Mouse (Mus musculus) liver, embryonic 12.5 days (tissue): ENCODE measurements around the gene Tjap1. TPM values are rescaled to one million over a fixed set of nuclear protein-coding genes. Genes with fewer than 3 reads are reported as not detected.

ENCODE experiments used
- ATAC-seq: fragments of 200-750 bp; cut with Nextera tagmentation; 2 replicates; pipeline ENCODE4 v1.8.0; 2017; ENCODE audit warnings: moderate number of reproducible peaks, mild to moderate bottlenecking, moderate library complexity
- H3K27ac ChIP-seq: fragments of 300-500 bp; sonication (generic); 2 replicates; pipeline ENCODE4 v1.5.1; 2016; ENCODE audit warnings: mild to moderate bottlenecking
- H3K27me3 ChIP-seq: fragments of 300-500 bp; sonication (generic); replicated peaks from 2 replicates; pipeline ENCODE4 v1.6.1; 2016; ENCODE audit warnings: mild to moderate bottlenecking, moderate library complexity
- H3K36me3 ChIP-seq: fragments of 300-500 bp; sonication (generic); 2 replicates; pipeline ENCODE4 v1.6.1; 2016; ENCODE audit warnings: mild to moderate bottlenecking, moderate library complexity
- H3K4me1 ChIP-seq: fragments of 300-500 bp; sonication (generic); 2 replicates; pipeline ENCODE4 v1.6.1; 2016
- H3K4me2 ChIP-seq: fragments of 300-500 bp; sonication (generic); 2 replicates; pipeline ENCODE4 v1.6.1; 2016; ENCODE audit warnings: mild to moderate bottlenecking, moderate library complexity
- H3K4me3 ChIP-seq: fragments of 300-500 bp; sonication (generic); 2 replicates; pipeline ENCODE4 v1.5.1; 2016; ENCODE audit warnings: mild to moderate bottlenecking, moderate library complexity
- H3K9ac ChIP-seq: fragments of 300-500 bp; sonication (generic); 2 replicates; pipeline ENCODE4 v1.6.1; 2016; ENCODE audit warnings: mild to moderate bottlenecking, moderate library complexity
- H3K9me3 ChIP-seq: fragments of 300-500 bp; sonication (generic); replicated peaks from 2 replicates; pipeline ENCODE4 v1.6.1; 2016; ENCODE audit warnings: mild to moderate bottlenecking, moderate library complexity
- WGBS: fragments of 180-500 bp; shearing (Covaris S2); methylation state at CpG from one replicate; pipeline ENCODE4 v1.1.7; 2016; ENCODE audit not compliant: insufficient replicate concordance; 5-methylcytosine and 5-hydroxymethylcytosine counted together
- microRNA counts: library from miRNA; unstranded; fragments of <30 nt; microRNA quantifications from one replicate; lab custom pipeline; 2017
- microRNA-seq: library from miRNA; unstranded; fragments of <30 nt; microRNA quantifications from one replicate; pipeline ENCODE4, GENCODE M21; 2017
- polyA plus RNA-seq: library from polyadenylated mRNA; unstranded; fragments of >200 nt; fragmentation: Nextera tagmentation; extraction: Ambion mirVana; gene quantifications from 2 replicates; pipeline ENCODE4 v1.2.1, GENCODE M21; 2016

Gene Tjap1
- polyA plus RNA-seq, 1 experiment from 2014 or later: 17.4 TPM

DNA sequence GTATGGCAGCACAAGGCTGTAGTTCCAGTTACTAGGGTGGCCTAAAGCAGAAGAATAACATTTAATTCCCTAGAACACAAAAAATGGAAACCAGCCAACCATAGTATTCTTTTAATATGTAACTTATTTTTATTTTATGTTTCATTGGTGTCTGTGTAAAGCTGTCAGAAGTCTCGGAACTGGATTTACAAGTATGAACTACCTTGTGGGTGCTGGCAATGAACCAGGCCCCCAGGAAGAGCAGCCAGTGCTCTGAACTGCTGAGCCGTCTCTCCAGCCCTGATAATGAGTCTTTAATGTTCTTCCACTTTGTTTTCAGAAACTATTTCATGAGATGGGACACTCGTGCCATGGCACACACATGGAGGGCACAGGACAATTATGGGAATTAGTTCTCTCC is 72.3 kb downstream of the Tjap1 start:
- Histone ChIP-seq H3K4me3 (no peak overlapping the region), H3K4me1 (no peaks in the 10 kb centered on the region), H3K9me3 (no peaks in the 10 kb centered on the region), H3K9ac (no peak overlapping the region), H3K27ac (no peak overlapping the region), H3K4me2 (no peak overlapping the region), H3K27me3 (no peaks in the 10 kb centered on the region), H3K36me3 (peaks cover 99% of the 10 kb centered on the region)
- ATAC-seq: no peak
- WGBS: 80% methylated on average over 3 of the region's 3 CpGs

MicroRNAs within 50 kb of the gene (microRNA counts, 519-probe panel; counts per million panel counts)
- microRNA mmu-miR-693-3p (lab: Ali Mortazavi, UCI) (582 counts per million, percentile 70 among the panel's probes with 10 or more counts), microRNA mmu-miR-693-5p (lab: Ali Mortazavi, UCI) (582 counts per million, percentile 70 among the panel's probes with 10 or more counts)

Small RNA genes within 50 kb of the gene (microRNA-seq; reads per million reads assigned to microRNA genes)
- gene Mir693: 2.1 reads per million

Other genes starting within 250 kb of the Tjap1 start
- gene Mrps18a, start 172.0 kb downstream of the Tjap1 start, polyA plus RNA-seq: 107 and 110 TPM in 2 replicates
- 0.72 and 1.5 TPM in 2 replicates for gene Rsph9, start 138.8 kb downstream of the Tjap1 start, polyA plus RNA-seq
- 44.1 and 46.7 TPM in 2 replicates for gene Mad2l1bp, start 129.5 kb downstream of the Tjap1 start, polyA plus RNA-seq
- 32.6 and 33.7 TPM in 2 replicates for gene Gtpbp2, start 122.0 kb downstream of the Tjap1 start, polyA plus RNA-seq
- gene Polh, start 80.4 kb downstream of the Tjap1 start, polyA plus RNA-seq: 24.6 and 25.0 TPM in 2 replicates
- 33.0 and 34.9 TPM in 2 replicates for gene Xpo5, start 80.2 kb downstream of the Tjap1 start, polyA plus RNA-seq
- 53.9 and 56.3 TPM in 2 replicates for gene Polr1c, start 35.0 kb downstream of the Tjap1 start, polyA plus RNA-seq
- 43.4 and 45.8 TPM in 2 replicates for gene Yipf3, start 34.9 kb downstream of the Tjap1 start, polyA plus RNA-seq
- gene Lrrc73, start 29.5 kb downstream of the Tjap1 start, polyA plus RNA-seq: 0.12 and 0.14 TPM in 2 replicates
- not detected in 2 replicates for gene Dlk2, start 14.4 kb upstream of the Tjap1 start, polyA plus RNA-seq
- gene Abcc10, start 45.3 kb upstream of the Tjap1 start, polyA plus RNA-seq: 2.4 and 2.9 TPM in 2 replicates
- gene Zfp318, start 100.7 kb upstream of the Tjap1 start, polyA plus RNA-seq: 4.4 and 4.5 TPM in 2 replicates
- gene Crip3, start 145.9 kb upstream of the Tjap1 start, polyA plus RNA-seq: 0.25 TPM in 1 of 2 replicates, not detected in the other
- not detected in 2 replicates for gene Slc22a7, start 155.4 kb upstream of the Tjap1 start, polyA plus RNA-seq
- gene Ttbk1, start 204.6 kb upstream of the Tjap1 start, polyA plus RNA-seq: 0.02 and 0.11 TPM in 2 replicates
- gene Dnph1, start 213.7 kb upstream of the Tjap1 start, polyA plus RNA-seq: 38.5 and 39.3 TPM in 2 replicates